Mouse (Mus musculus) urinary bladder, adult 2 months (tissue): ENCODE measurements around the gene Pgpep1. TPM values are rescaled to one million over a fixed set of nuclear protein-coding genes. Genes with fewer than 3 reads are reported as not detected.

ENCODE experiments used
- polyA plus RNA-seq: library from polyadenylated mRNA; depleted of rRNA; stranded (reverse); fragments of >200 nt; gene quantifications from 2 replicates; pipeline ENCODE4 v1.2.3, GENCODE M21; 2012; rRNA removed

Gene Pgpep1
- polyA plus RNA-seq, 1 experiment, result 20.6 TPM

Other genes starting within 250 kb of the Pgpep1 start
- 7.9 and 11.7 TPM in 2 replicates for gene Crtc1, start 220.8 kb downstream of the Pgpep1 start, polyA plus RNA-seq
- gene Klhl26, start 183.4 kb downstream of the Pgpep1 start, polyA plus RNA-seq, result 34.7 and 36.9 TPM in 2 replicates
- 0.08 and 0.28 TPM in 2 replicates for gene Tmem59l, start 173.0 kb downstream of the Pgpep1 start, polyA plus RNA-seq
- gene Crlf1, start 167.2 kb downstream of the Pgpep1 start, polyA plus RNA-seq, result 0.40 and 0.41 TPM in 2 replicates
- gene Rex1bd, start 153.6 kb downstream of the Pgpep1 start, polyA plus RNA-seq, result 119 and 129 TPM in 2 replicates
- gene Uba52, start 149.6 kb downstream of the Pgpep1 start, polyA plus RNA-seq, result 881 and 1,275 TPM in 2 replicates
- gene Fkbp8, start 132.7 kb downstream of the Pgpep1 start, polyA plus RNA-seq, result 300 and 366 TPM in 2 replicates
- gene Kxd1, start 132.4 kb downstream of the Pgpep1 start, polyA plus RNA-seq, result 73.9 and 74.2 TPM in 2 replicates
- 21.3 and 26.9 TPM in 2 replicates for gene Ell, start 120.9 kb downstream of the Pgpep1 start, polyA plus RNA-seq
- gene Isyna1, start 66.0 kb downstream of the Pgpep1 start, polyA plus RNA-seq, result 37.9 and 49.6 TPM in 2 replicates
- 73.5 and 74.6 TPM in 2 replicates for gene Ssbp4, start 51.5 kb downstream of the Pgpep1 start, polyA plus RNA-seq
- 5.2 and 6.2 TPM in 2 replicates for gene Lrrc25, start 44.2 kb downstream of the Pgpep1 start, polyA plus RNA-seq
- gene Gdf15, start 27.9 kb downstream of the Pgpep1 start, polyA plus RNA-seq, result 0.84 and 1.1 TPM in 2 replicates
- gene Lsm4, start 12.9 kb upstream of the Pgpep1 start, polyA plus RNA-seq, result 97.8 and 99.4 TPM in 2 replicates
- 132 and 153 TPM in 2 replicates for gene Jund, start 38.6 kb upstream of the Pgpep1 start, polyA plus RNA-seq
- gene Iqcn, start 43.1 kb upstream of the Pgpep1 start, polyA plus RNA-seq, result not detected in 2 replicates
- gene Gm3336, start 58.2 kb upstream of the Pgpep1 start, polyA plus RNA-seq, result 0.46 and 0.56 TPM in 2 replicates
- gene Pde4c, start 63.3 kb upstream of the Pgpep1 start, polyA plus RNA-seq, result 0.54 and 0.59 TPM in 2 replicates
- gene Rab3a, start 94.3 kb upstream of the Pgpep1 start, polyA plus RNA-seq, result 34.1 and 35.3 TPM in 2 replicates
- gene Mpv17l2, start 100.6 kb upstream of the Pgpep1 start, polyA plus RNA-seq, result 38.2 and 41.9 TPM in 2 replicates
- 57.3 and 66.0 TPM in 2 replicates for gene Pik3r2, start 116.3 kb upstream of the Pgpep1 start, polyA plus RNA-seq
- gene Mast3, start 144.7 kb upstream of the Pgpep1 start, polyA plus RNA-seq, result 19.5 and 19.7 TPM in 2 replicates
- gene Il12rb1, start 148.1 kb upstream of the Pgpep1 start, polyA plus RNA-seq, result 0.58 and 0.94 TPM in 2 replicates
- gene Arrdc2, start 179.3 kb upstream of the Pgpep1 start, polyA plus RNA-seq, result 20.4 and 27.4 TPM in 2 replicates
- gene Kcnn1, start 202.9 kb upstream of the Pgpep1 start, polyA plus RNA-seq, result 5.5 and 5.6 TPM in 2 replicates
- gene Ccdc124, start 213.5 kb upstream of the Pgpep1 start, polyA plus RNA-seq, result 70.9 and 74.6 TPM in 2 replicates
- gene Slc5a5, start 232.4 kb upstream of the Pgpep1 start, polyA plus RNA-seq, result 1.7 and 2.3 TPM in 2 replicates
- 3,950 and 3,976 TPM in 2 replicates for gene Rpl18a, start 237.0 kb upstream of the Pgpep1 start, polyA plus RNA-seq
- gene Map1s, start 245.5 kb upstream of the Pgpep1 start, polyA plus RNA-seq, result 30.8 and 34.4 TPM in 2 replicates